10 mouse cellular contexts compared by ENCODE assay signal in the genomic region with DNA sequence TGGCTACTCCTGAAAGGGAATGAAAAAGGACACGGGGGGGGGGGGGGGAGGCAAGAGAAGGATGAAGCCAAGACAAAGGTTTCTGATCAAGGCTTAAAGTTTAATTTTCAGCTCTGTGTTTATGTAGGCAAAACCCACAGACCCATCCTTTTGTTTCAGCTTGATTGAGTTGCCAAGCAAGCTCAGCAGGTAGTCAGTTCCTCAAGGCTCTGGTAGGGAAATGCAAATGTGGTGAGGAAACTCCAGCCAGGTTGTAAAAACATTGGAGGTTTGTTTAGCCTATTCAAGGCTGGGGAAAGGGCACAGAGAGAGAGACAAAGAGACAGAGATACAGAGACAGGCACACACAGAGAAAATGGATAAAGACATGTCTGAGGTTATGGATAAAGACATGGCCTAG.
"Had no signal": no experiment of that assay in that cellular context is flagged by ENCODE, and none has a peak within 500 bp of the region (broad histone marks: within the 10 kb centered on the region; RNA-seq: fewer than 3 reads in every experiment).

No protein-coding gene starts in this region.

- DNase-seq: lung, adult 18-20 months; lung, embryonic 14.5 days; lung, postnatal 10 days; lung, postnatal 4 days; midbrain, embryonic 14.5 days; right cerebral cortex, postnatal 14 days; right cerebral cortex, postnatal 4 days; thymus, adult 2 months; thymus, postnatal 25 days; thymus, postnatal 4 days had no signal
